Mouse (Mus musculus): Measurements from ENCODE around the gene Rarres1.

Gene Rarres1

DNA sequence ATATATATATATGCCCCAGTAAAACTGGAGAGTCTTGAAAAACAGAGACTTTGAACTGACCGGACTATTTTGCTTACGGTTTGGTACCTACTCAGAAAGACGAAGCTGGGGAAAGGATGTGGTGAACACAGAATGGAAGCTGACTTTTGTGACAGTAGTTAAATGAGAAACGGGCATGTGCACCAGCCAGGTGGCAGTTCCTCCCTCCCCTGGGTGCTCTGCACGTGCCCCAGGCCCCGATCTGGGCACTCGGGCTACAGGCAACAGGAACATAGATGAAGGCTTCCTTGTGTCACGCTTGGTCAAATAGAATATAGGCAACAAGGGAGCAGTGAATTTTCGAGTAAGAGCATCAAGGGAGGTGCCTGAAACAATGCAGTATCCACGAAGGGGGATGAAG, 19.0 kb downstream of the Rarres1 start:
- intact Hi-C loops (cut with DNase I): no loop called here

DNA sequence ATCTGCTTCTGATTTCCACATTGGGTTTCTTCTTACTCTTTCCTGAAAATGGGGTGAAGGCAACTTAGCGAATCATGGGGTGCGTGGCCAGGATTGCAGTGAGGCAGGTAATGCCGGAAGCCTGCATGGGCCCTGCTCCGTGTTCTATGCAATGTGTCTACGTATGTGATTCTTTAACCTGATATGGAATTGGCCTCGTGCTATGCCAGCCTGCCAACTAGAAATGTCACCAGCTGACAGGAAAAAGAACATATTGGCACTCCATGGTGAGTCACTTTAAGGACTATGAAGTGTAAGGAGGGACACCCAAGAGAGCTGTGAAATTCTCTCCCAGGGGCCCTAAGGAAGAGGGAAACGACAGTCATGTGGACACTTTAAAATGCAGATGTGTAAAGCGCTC, 22.2 kb downstream of the Rarres1 start:
- intact Hi-C loops (cut with DNase I): no loop called here

DNA sequence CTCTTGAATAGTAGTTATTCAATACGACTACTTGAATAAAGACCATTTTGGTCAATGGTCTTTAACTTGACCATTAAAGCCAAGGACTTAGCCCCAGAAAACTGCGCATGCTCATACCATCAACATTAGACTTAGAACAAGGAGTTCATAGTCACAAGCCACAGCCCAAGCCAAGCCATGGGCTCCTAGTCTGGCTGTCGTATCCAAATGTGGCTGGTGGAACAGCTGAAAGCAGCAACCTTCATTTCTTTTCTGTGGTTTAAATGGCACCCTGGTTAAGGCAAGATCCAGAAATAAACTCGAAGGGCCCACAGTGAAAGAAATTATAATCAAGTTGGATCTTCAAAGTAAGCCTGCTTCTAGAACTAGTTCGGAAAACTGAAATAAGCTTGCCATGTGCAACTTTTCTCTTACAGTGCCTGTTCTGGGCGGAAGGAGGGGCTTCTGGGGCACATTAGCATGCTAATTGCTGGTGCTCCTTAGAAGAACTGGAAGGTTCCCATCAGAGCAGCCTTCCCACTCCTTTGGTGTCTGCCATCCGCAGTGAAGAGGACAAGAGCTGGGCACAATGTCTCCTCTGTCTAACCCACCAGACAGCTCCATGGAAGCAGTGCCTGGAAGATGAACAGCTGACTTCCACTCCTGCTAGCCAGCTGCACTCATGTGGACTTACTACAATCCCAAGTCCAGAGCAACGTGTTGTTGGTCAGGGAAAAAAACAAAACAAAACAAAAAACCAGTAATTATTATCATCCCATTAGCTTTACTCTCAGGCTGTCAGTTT, 23.0 kb downstream of the Rarres1 start:
- intact Hi-C loops (cut with DNase I): no loop called here

DNA sequence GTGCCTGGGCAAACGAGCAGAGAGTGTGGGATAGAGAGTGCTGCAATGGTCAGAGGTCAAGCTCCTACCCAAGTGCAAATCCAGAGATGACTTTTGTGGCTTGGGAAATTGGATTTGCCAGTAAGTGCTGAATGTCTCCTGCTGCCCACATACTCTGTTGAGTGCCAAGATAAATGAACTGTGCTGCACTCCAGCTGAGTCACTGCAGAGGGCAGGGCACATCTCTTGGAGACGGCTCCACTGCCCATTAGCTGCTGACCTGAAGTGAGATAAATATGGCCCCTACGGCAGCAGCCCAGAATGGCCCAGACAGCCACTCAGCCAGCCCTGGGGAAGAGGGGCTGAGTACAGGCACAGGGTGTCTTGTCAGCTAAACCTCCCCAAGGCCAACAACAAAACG, 25.2 kb downstream of the Rarres1 start:
- intact Hi-C loops (cut with DNase I): no loop called here

DNA sequence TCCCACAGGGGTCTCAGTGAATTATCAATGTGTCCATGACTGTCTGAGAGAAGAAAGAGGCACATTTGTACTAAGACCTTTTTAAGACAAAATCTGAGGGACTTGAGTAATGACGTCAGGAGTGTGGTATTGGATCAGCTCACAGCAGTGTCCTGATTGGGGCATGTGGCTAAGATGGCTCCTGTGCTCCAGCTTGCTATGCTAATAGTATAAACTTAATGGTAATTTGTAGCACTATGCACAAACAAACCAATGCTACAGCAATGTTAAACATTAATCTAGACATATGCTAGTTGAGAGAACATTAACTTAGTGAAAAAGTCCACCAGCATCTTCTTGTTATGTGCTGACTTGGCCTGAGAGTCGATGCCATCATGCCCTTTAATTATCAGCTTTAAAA, 30.1 kb downstream of the Rarres1 start:
- intact Hi-C loops (cut with DNase I): no loop called here

DNA sequence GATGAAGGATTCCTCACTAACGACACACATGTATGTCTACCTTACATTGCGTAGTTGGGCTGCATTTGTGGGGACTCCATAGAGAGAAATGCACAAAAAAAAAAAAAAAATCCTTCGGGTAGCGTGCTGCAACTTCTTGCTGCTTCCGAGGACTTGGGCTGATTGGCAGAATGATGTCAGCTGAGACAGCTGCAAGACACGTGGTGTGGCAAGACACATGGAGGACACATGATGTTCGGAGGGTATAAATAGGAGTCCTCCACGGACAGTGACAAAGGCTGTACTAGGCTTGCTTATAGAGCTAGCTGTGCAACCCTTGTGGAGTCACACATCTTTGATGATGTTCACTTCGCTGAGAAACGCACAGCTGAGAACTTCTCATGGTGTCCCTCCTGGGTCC, 32.9 kb downstream of the Rarres1 start:
- intact Hi-C loops (cut with DNase I): no loop called here

DNA sequence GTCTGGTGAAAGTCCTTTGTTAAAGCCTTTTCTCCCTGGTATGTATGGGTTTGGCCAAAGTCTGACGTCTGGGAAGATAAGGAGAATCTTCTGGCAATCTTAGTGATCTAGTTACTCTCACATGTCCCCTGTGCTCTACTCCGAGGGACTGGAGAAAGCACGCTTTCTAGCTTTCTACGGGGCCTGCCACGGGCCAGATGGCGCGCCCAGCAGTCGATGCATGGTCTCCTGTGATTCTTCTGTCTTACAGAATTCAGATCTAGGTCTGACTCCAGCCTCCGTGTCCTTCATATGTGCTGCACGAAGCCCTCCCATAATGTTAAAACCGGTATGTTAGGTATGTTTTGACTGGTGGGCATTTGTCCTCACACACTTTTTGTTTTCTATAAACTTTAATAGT, 35.5 kb downstream of the Rarres1 start:
- intact Hi-C loops (cut with DNase I): no loop called here

DNA sequence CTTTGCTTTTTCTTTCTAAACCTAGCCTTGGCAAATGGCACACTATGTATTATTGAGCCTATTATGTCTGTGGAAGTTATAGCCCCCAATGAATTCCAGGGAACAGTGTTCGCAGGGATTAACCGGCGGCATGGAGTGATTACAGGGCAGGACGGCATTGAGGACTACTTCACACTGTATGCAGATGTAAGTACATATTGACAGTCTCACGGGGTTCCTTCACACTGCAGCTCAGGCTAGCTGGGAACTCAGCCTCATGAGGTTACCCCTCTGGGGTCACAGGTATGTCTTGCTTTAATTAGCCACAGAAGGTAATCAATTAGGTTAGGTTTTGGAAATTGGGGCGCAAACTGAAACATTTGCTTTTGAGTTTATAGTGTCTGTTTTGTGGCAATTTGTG, 41.9 kb downstream of the Rarres1 start:
- intact Hi-C loops (cut with DNase I): no loop called here

DNA sequence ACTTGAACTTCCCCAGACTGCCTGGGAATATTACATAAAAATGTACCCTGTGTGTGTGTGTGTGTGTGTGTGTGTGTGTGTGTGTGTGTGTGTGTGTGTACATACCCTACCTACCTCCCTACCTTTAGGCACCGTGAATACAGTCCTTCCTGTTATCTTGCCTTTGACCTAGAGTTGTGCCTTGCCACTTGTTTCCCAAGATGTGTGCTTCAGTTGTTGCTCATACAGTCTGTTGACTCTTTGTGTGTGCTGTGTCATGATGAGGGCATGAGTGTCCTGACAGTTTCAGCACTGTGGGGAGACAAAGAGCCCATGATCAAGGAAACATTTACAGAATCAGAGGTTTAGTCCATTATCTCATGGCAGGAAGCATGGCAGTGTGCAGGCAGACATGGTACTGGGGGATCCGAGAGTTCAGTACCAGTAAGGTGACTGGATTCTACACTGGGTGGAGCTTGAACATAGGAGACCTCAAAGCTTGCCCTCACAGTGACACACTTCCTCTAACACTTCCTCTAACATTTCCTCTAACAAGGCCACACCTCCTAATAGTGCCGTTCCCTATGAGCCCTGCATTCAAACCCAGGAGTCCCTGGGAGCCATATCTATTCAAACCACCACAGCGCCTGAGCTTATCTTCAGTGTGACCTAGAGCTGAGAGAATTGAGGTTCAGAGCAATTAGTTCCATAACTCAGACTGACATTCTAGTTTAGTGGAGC, 43.8 kb downstream of the Rarres1 start:
- intact Hi-C loops (cut with DNase I): no loop called here

DNA sequence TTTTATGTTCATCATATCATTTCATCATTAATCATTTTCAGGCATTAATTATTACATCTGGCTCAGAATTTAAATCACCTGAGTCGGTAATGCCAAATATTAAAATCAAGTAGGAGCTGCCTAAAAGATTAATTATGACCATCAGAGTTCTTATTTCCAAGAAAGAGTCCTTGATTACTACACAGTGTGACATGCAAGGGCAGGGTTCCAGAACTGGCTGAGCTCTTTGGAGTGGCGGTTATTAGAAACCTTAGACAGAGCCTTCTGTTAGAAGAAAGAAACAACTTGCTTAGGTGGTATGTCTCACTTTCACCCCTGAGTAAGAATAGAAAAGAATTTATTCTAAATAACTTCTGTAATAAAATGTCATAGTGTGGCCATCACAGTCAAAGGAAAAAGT, 48.0 kb downstream of the Rarres1 start:
- intact Hi-C loops (cut with DNase I): no loop called here

DNA sequence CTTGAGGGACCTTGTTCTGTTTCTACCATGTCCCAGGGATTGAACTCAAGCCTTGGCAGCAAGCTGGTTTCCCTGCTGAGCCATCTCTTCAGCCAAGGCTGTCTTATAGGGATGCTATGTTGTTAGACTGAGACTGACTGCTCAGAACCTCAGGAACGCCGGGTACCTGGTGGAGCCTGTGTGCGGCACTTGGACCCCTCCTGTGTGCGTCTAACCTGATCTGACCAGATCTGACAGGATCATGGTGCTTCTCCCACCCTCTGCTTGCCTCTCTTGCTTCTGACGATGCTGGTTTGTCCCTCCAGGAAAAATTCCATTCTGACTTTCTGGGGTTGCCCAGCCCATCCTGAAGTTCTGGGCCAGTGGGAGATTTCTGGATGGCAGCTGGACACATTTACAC, 48.7 kb downstream of the Rarres1 start:
- intact Hi-C loops (cut with DNase I): no loop called here

DNA sequence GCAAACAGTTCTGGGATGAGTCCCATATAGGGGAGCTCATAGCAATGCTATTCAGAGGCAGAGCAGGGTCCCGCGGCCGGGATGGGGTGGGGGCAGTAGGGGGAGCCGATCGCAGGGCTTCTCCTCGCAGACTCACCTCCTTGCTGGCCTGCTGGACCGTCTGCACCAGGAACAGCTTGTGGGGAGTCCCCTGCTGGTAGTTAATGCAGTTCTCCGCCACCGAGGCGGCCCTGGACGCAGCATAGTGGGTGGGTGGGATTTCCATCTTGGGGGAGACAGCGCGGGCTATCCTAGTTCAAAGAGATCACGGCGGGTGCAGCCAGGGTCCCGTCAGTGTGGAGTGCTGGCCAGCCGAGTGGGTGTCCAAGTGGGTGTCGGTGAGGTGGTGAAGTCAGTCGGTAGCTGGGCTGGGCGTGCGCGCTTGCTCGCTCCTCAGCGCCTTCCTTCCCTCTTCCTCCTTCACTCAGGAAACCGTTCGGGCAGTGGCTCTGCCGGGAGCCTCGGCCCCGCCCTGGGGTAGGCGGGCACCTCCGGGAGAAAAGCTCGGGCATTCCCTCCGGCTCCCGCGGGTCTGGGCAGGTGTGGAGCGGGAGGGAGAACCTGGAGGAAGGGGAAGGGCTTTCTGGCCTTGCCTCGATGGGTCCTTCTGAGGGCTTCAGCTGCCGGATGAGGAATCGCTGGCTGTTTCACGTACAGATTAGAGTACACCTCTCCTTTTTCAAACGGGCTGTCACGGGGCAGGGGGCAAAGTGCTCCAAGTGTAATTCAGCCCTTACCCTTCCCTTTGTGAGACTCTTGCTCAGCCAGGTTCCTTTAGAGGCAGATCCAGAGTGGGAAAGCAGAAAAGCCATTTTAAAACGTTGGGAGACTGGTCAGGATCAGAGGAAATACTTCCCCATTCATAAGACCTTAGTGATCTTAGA, 51.6 kb downstream of the Rarres1 start, which contains the start of gene Lxn:
Lxn (minus strand) TSS at position 477 of the 923 bp plus-strand sequence.
- intact Hi-C loops (cut with DNase I): no loop called here

DNA sequence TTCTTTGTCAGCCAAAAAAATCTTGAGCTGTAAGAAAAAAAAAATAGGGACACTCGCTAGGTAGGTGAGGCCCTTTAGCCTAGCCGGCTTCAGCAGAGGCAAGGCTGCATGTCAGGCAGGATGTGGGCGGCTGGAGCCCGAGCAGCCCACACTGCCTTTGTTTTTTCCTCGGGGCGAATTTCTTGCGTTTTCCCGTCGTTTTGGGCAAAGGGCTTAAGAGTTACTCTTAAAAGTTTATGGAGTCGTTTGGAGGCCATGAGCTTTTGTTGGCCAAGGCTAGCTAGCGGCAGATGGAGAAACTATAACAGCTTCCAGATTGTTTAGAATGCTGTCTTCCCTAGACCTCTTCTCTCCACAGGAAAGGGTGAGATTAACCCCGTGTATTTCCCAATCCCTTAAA, 52.3 kb downstream of the Rarres1 start:
- intact Hi-C loops (cut with DNase I): no loop called here

DNA sequence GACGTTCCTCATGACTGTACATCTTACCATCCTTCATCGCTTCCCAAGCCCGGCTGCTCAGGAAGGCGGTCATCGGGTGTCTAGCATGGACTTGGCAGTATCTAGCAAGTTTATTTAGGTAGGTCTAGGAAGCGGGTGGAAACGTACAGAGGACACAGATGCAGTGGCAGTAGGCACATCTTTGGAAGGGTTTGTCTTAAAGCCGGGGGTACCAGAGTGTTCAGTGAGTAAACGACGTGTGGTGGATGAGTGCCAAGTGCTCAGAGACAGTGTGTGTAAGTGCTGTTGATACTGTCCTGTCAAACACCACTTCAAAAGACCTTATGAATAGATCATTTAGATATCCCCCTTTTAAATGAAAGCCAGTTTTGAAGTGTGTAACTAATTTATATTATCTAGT, 52.7 kb downstream of the Rarres1 start:
- intact Hi-C loops (cut with DNase I): no loop called here

DNA sequence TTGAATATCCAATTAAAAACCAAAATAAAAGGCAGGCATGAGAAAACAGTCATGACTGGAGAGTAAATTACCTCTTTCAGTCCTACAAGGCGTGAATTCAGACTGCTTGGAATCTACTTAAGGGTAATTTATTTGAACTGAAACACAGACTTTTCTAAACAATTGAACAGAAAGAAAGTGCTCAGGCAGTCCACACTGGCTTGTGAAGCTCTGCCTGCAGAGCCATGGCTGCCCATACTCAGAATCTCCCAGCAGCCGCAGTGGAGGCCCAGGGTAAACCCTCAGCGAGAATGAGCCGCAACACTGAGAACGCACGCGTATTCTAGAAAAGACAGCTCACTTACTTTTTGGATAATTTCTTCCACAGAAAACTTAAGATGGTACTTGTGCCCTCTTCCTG, 53.3 kb downstream of the Rarres1 start:
- intact Hi-C loops (cut with DNase I): no loop called here

DNA sequence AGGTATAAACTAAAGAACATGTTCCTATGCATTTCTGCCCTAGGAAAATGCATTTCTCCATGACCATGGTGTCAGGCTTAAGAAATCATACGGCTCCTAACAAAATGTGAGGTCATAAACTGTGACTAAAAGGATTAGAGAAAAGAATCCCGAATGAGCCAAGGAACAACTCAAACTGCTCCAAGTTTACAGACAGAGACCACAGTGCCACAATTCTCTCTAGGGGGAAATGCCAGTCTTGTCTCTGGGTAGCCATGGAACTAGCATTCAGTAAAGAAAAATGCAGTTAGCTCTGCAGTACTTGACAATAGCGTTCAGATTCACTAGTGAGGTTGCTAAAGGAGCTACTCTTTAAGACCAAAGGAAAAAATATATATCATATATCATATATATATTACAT, 55.4 kb downstream of the Rarres1 start:
- intact Hi-C loops (cut with DNase I): no loop called here

DNA sequence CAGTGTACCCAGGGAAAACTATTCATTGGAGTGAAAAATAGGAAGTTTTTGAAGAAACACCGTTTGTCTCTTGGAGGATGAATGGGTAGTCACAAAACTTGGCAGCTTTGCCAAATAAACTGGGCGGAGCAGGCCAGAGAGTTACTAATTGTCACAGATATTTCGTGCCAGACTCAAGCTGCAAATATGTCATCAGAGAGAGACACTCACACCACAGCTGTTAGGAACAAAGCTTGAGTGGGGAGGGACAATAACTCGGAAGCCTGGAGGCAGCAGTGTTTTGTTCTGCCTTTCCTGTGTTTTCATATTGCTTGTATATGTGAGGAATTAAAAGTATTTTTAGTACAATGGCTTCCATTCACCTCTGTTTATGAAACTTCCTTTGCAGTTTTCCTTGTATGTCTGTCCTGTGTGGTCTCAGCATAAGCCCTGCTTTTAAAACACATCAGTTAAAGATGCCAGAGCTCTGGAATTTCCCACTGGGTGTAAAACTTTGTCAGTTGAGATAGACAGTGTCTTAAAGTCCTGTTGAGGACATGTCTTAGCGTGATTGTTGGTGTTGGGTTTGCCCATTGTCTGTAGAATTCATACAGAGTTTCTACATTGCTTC, 64.6 kb downstream of the Rarres1 start:
- intact Hi-C loops (cut with DNase I): no loop called here

DNA sequence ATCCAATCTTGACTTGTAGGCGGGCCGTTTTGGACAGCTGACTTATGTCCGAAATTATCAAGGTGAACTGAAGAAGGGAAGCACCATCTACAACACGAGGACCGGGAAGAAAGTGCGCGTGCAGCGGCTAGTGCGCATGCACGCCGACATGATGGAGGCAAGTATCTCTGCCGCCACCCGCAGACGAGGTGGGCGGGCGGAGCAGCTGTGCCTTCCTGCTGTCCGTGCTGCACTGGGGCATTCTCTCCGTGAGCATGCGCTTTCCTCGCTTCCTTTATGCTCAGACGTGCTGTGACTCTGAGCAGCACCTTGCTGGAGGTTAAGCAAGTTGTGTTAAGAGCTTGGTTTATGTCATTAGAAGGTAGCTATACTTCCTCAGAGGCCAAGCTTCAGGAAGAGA, 65.7 kb downstream of the Rarres1 start:
- intact Hi-C loops (cut with DNase I): no loop called here

DNA sequence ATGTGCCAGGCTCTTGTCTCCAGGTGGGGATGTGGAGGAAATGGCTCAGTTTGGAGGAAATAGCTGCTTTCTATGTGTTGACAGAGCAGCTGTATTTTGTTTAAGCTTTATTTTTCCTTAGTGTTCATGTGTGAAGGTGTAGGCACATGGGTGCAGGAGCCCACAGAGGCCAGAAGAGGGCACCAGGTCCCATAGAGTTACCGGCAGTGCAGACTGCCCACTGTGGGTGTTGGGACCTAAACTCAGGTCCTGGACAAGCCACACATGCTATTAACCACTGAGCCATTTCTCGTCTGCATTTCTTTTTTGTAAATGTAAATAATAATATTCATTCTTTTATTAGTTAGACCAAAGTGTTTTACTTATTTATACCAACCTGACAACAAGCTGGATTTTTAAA, 68.2 kb downstream of the Rarres1 start:
- intact Hi-C loops (cut with DNase I): no loop called here

DNA sequence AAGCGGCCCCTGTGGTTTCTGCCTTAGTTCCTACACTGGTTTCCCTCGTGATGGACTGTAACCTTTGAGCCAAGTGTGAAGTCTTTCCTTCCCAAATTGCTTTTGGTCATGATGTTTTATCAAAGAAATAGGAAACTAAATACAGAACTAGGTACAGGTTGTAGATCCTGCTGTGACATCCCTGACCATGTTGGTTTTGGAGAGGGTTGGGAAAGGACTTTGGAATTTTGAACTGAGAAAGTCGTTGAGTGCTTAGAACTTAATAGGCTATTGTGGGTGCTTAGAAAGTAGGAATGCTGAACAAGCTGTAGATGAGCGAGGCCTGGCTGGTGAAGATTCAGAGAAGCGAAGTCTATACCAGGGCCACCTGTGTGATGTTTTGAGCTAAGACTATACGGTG, 81.3 kb downstream of the Rarres1 start:
- intact Hi-C loops (cut with DNase I): no loop called here

DNA sequence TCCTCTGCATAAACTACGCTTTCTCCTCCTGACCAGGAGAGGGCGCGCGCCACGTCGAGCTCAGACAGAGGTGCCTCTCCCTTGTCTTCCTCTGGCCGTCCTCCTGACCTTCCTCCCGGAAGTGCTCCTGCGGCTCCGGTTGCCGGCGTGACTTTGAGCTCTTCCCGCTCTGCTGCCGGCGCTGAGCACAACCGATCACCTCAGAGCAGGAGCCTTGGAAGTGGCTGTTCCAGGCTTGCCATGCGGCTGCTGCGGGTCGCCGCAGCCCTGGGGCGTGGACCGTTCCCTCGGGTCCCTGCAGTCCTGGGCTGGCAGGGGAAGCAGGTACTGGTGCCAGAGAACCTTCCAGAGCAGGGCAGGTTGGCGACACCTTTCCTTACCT, 85.3 kb downstream of the Rarres1 start, which contains the start of gene Gfm1:
Gfm1 (plus strand) TSS at position 98 of the 382 bp plus-strand sequence.
- intact Hi-C loops (cut with DNase I): loop anchor here (2.0 kb wide), 1 partner anchor 77 kb away; no protein-coding TSS in a partner anchor
